In genomic region chr5:19862854-19863253, GRCm38 (mm10) we compare ENCODE assay signal across 22 mouse cellular contexts.
"Had no signal": no experiment of that assay in that cellular context is flagged by ENCODE, and none has a peak within 500 bp of the region (broad histone marks: within the 10 kb centered on the region; RNA-seq: fewer than 3 reads in every experiment).

No protein-coding gene starts in this region.

- H3K4me3 ChIP-seq: intestine, embryonic 15.5 days; layer of hippocampus, adult 2 months; liver, embryonic 12.5 days; liver, embryonic 15.5 days; lung, embryonic 15.5 days; midbrain, embryonic 12.5 days; midbrain, embryonic 15.5 days; neural tube, embryonic 12.5 days; neural tube, embryonic 15.5 days; stomach, embryonic 15.5 days had no signal

- H3K27ac ChIP-seq: intestine, embryonic 15.5 days; layer of hippocampus, adult 2 months; liver, embryonic 12.5 days; liver, embryonic 15.5 days; lung, embryonic 15.5 days; midbrain, embryonic 12.5 days; midbrain, embryonic 15.5 days; neural tube, embryonic 12.5 days; neural tube, embryonic 15.5 days; stomach, embryonic 15.5 days had no signal

- H3K9me3 ChIP-seq: intestine, embryonic 15.5 days; liver, embryonic 12.5 days; liver, embryonic 15.5 days; lung, embryonic 15.5 days; midbrain, embryonic 12.5 days; midbrain, embryonic 15.5 days; neural tube, embryonic 12.5 days; neural tube, embryonic 15.5 days; stomach, embryonic 15.5 days had no signal

- H3K27me3 ChIP-seq: intestine, embryonic 15.5 days; liver, embryonic 12.5 days; liver, embryonic 15.5 days; lung, embryonic 15.5 days; midbrain, embryonic 12.5 days; midbrain, embryonic 15.5 days; neural tube, embryonic 12.5 days; neural tube, embryonic 15.5 days; stomach, embryonic 15.5 days had no signal

- H3K4me1 ChIP-seq: intestine, embryonic 15.5 days; liver, embryonic 12.5 days; liver, embryonic 15.5 days; lung, embryonic 15.5 days; midbrain, embryonic 12.5 days; midbrain, embryonic 15.5 days; neural tube, embryonic 12.5 days; neural tube, embryonic 15.5 days; stomach, embryonic 15.5 days had no signal

- H3K9ac ChIP-seq: intestine, embryonic 15.5 days; liver, embryonic 12.5 days; liver, embryonic 15.5 days; lung, embryonic 15.5 days; midbrain, embryonic 12.5 days; midbrain, embryonic 15.5 days; neural tube, embryonic 12.5 days; neural tube, embryonic 15.5 days; stomach, embryonic 15.5 days had no signal

- H3K4me2 ChIP-seq: intestine, embryonic 15.5 days; liver, embryonic 12.5 days; liver, embryonic 15.5 days; lung, embryonic 15.5 days; midbrain, embryonic 12.5 days; midbrain, embryonic 15.5 days; neural tube, embryonic 12.5 days; neural tube, embryonic 15.5 days; stomach, embryonic 15.5 days had no signal

- H3K36me3 ChIP-seq: intestine, embryonic 15.5 days; liver, embryonic 12.5 days; liver, embryonic 15.5 days; lung, embryonic 15.5 days; midbrain, embryonic 12.5 days; midbrain, embryonic 15.5 days; neural tube, embryonic 12.5 days; neural tube, embryonic 15.5 days; stomach, embryonic 15.5 days had no signal

- DNase-seq: kidney, adult 18-20 months; kidney, adult 9 months; kidney, postnatal 10 days; layer of hippocampus, adult 9-11 months; liver; lung, adult 18-20 months; lung, postnatal 10 days; lung, postnatal 36 days; retina, postnatal 1 day; right cerebral cortex, postnatal 25 days; spleen, adult 18-20 months; thymus, postnatal 25 days had no signal

- ATAC-seq: intestine, embryonic 15.5 days; liver, embryonic 12.5 days; midbrain, embryonic 15.5 days had no signal
